Mouse (Mus musculus): ENCODE results near the gene Sgk2. TPM values are rescaled to one million over a fixed set of nuclear protein-coding genes. Genes with fewer than 3 reads are reported as not detected.

Gene Sgk2
- total RNA-seq (2023), result not detected

GRCm38 (mm10) chr2:162987218-162987617 lies at the start of gene Sgk2:
Gene Sgk2 (plus strand): TSS chr2:162987330.

GRCm38 (mm10) chr2:162943148-162943846 lies 43.8 kb upstream of the Sgk2 start, which contains the start of gene L3mbtl1:
Gene L3mbtl1 (plus strand): TSS chr2:162943472.

GRCm38 (mm10) chr2:163016916-163017743 lies 30.0 kb downstream of the Sgk2 start, which contains the start of gene Ift52:
Gene Ift52 (plus strand): TSS chr2:163017354.

GRCm38 (mm10) chr2:163054335-163054840 lies 67.3 kb downstream of the Sgk2 start, which contains the start of gene Mybl2:
Gene Mybl2 (plus strand): TSS chr2:163054687.

Other genes starting within 250 kb of the Sgk2 start
- gene Srsf6, start 55.8 kb upstream of the Sgk2 start, total RNA-seq (2023), result 100 to 1,000 TPM; 120 to 150 TPM
- gene L3mbtl1, start 43.9 kb upstream of the Sgk2 start, total RNA-seq (2023), result under 1 TPM; 0.26 to 0.51 TPM
- gene Ift52, start 30.0 kb downstream of the Sgk2 start, total RNA-seq (2023), result 10 to 100 TPM; 20.3 to 20.8 TPM
- 10 to 100 TPM; 30.8 to 33.5 TPM for gene Mybl2, start 67.4 kb downstream of the Sgk2 start, total RNA-seq (2023)
- under 1 TPM in 1 of 2 experiments, not detected in 1; 0.49 TPM for gene Gtsf1l, start 100.5 kb downstream of the Sgk2 start, total RNA-seq (2023)
- under 1 TPM in 1 of 2 experiments, not detected in 1; 0.20 TPM for gene Tox2, start 215.8 kb downstream of the Sgk2 start, total RNA-seq (2023)

Measured in neutrophil, adult 59 days (primary cell).